Mouse (Mus musculus) erythroblast, embryonic 14.5 days (primary cell): ENCODE results near the gene Bdh1.

Experiments
- GATA1 ChIP-seq: IDR thresholded peaks from 2 replicates; pipeline ENCODE4 v1.6.1; 2012; ENCODE audit warnings: low read length, inconsistent platforms, mixed read lengths
- TAL1 ChIP-seq: IDR thresholded peaks from 3 replicates; pipeline ENCODE4 v1.6.1; 2012; ENCODE audit warnings: low read length, inconsistent platforms, mixed read lengths

GRCm38 (mm10) chr16:31495356-31495755 is 73.3 kb downstream of the Bdh1 start:
- TF ChIP-seq GATA1: no peak
- TF ChIP-seq TAL1: no peak
